Mouse (Mus musculus) liver, embryonic 14.5 days (tissue): ENCODE results near the gene Itga8. TPM values are rescaled to one million over a fixed set of nuclear protein-coding genes. Genes with fewer than 3 reads are reported as not detected.

Source experiments
- ATAC-seq: fragments of 200-750 bp; cut with Nextera tagmentation; 2 replicates; pipeline ENCODE4 v1.8.0; 2017; ENCODE audit warnings: moderate number of reproducible peaks, mild to moderate bottlenecking, moderate library complexity; ENCODE audit not compliant: insufficient read depth
- DNase-seq, 3 experiments: peaks; one replicate each; pipeline ENCODE4 v3.0.0-alpha.2; 2012 to 2013; ENCODE audit warnings: low read depth in 3 of 3, low spot score in 3 of 3
- H3K27ac ChIP-seq: fragments of 300-500 bp; sonication (generic); 2 replicates; pipeline ENCODE4 v1.5.1; 2014; ENCODE audit warnings: moderate library complexity, mild to moderate bottlenecking, control low read depth, inconsistent platforms
- H3K27me3 ChIP-seq: fragments of 300-500 bp; sonication (generic); 2 replicates; pipeline ENCODE4 v1.6.1; 2014; ENCODE audit warnings: mild to moderate bottlenecking, low read length, moderate library complexity; ENCODE audit not compliant: control insufficient read depth, insufficient read depth
- H3K36me3 ChIP-seq: fragments of 300-500 bp; sonication (generic); replicated peaks from 2 replicates; pipeline ENCODE4 v1.6.1; 2014; ENCODE audit warnings: low read depth; ENCODE audit not compliant: control insufficient read depth, insufficient read depth
- H3K4me1 ChIP-seq, 2 experiments: fragments of 200-500 bp in 1 of 2; fragments of 300-500 bp in 1 of 2; sonication (generic) in 1 of 2; replicated peaks; 2 replicates each; pipeline ENCODE4 v1.6.1; 2012 to 2014; ENCODE audit warnings: antibody characterized with exemption in 1 of 2, inconsistent platforms in 1 of 2, low read length in 1 of 2; ENCODE audit not compliant: control insufficient read depth in 2 of 2, insufficient read depth in 2 of 2
- H3K4me2 ChIP-seq: fragments of 300-500 bp; sonication (generic); 2 replicates; pipeline ENCODE4 v1.6.1; 2014; ENCODE audit warnings: low read depth, mild to moderate bottlenecking, control low read depth, moderate library complexity
- H3K4me3 ChIP-seq, 2 experiments: fragments of 200-500 bp in 1 of 2; fragments of 300-500 bp in 1 of 2; sonication (generic) in 1 of 2; 2 replicates each; pipeline ENCODE4 v1.5.1; 2012 to 2014; ENCODE audit warnings: low read depth in 2 of 2, low read length in 2 of 2, mild to moderate bottlenecking in 2 of 2, control low read depth in 1 of 2, inconsistent platforms in 1 of 2, moderate library complexity in 1 of 2; ENCODE audit not compliant: insufficient read depth in 1 of 2
- H3K9ac ChIP-seq: fragments of 300-500 bp; sonication (generic); replicated peaks from 2 replicates; pipeline ENCODE4 v1.6.1; 2014; ENCODE audit warnings: mild to moderate bottlenecking, control low read depth, moderate library complexity
- H3K9me3 ChIP-seq: fragments of 300-500 bp; sonication (generic); 2 replicates; pipeline ENCODE4 v1.6.1; 2016; ENCODE audit warnings: low read length, mixed read lengths; ENCODE audit not compliant: control insufficient read depth
- CTCF ChIP-seq: IDR thresholded peaks from 2 replicates; pipeline ENCODE4 v1.5.1; 2016; ENCODE audit warnings: antibody characterized with exemption, low read depth, control low read depth
- EP300 ChIP-seq: IDR thresholded peaks from 2 replicates; pipeline ENCODE4 v1.6.1; 2016; ENCODE audit warnings: antibody characterized with exemption, low read depth
- WGBS: fragments of 180-500 bp; shearing (Covaris S2); extraction: QIAGEN DNeasy Blood & Tissue Kit; methylation state at CpG from one replicate; pipeline ENCODE4 v1.1.7; 2014; ENCODE audit not compliant: insufficient replicate concordance; 5-methylcytosine and 5-hydroxymethylcytosine counted together
- polyA plus RNA-seq, 2 experiments: library from polyadenylated mRNA; depleted of rRNA in 1 of 2; stranded (reverse) in 1 of 2; unstranded in 1 of 2; fragments of >200 nt; fragmentation: Nextera tagmentation in 1 of 2; extraction: Ambion mirVana in 1 of 2; gene quantifications; 2 replicates each; pipeline versions ENCODE4 v1.2.1 to v1.2.3; 2012 to 2014

Itga8 gene
- polyA plus RNA-seq, 2 experiments: 1.2 to 2.0 TPM

- no peaks in the 10 kb centered on the region for H3K4me1 ChIP-seq
- H3K4me3 ChIP-seq: no peak overlapping the region
- TF ChIP-seq EP300 (no peak), CTCF (no peak)
- no peak overlapping the region for H3K9ac ChIP-seq
- H3K27ac ChIP-seq: no peak overlapping the region
- H3K27me3 ChIP-seq: peaks cover 20% of the 10 kb centered on the region
- no peak for DNase-seq
- no peak overlapping the region for H3K4me2 ChIP-seq
- H3K9me3 ChIP-seq: no peaks in the 10 kb centered on the region
- 67% methylated on average over 5 of the region's 5 CpGs for WGBS
- ATAC-seq: no peak
- no peaks in the 10 kb centered on the region for H3K36me3 ChIP-seq
Measured at GRCm38 (mm10) chr2:12297287-12297686, 4.4 kb downstream of the Itga8 start.

DNA sequence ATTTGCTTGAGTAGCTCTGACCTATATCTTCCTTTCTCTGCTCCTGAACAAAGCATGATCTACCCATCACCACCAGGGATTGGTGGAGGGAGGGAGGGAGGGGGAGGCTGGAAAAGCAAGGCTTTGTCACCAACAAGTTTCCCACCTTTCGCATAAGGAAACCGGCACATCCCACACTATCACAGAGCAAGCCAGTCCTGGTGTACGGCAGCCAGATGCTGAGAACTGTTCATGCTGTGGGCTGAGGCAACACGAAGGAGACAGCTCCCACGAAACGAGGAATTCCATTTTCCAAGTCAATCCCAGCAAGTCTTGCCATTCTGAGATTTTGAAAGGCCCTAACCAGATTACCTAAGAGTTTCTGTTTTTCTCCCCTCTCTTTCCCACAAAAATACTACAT, 6.6 kb downstream of the Itga8 start:
- H3K9me3 ChIP-seq: no peaks in the 10 kb centered on the region
- no peaks in the 10 kb centered on the region; the same call in none of the 2 replicates for H3K27me3 ChIP-seq
- H3K36me3 ChIP-seq: no peaks in the 10 kb centered on the region
- 66% methylated on average over 6 of the region's 6 CpGs for WGBS
- H3K4me3 ChIP-seq: no peak overlapping the region
- TF ChIP-seq EP300 (no peak), CTCF (no peak)
- H3K27ac ChIP-seq: no peak overlapping the region
- ATAC-seq (no peak), DNase-seq (no peak)
- no peak overlapping the region for H3K9ac ChIP-seq
- no peaks in the 10 kb centered on the region for H3K4me1 ChIP-seq
- H3K4me2 ChIP-seq: no peak overlapping the region

- H3K36me3 ChIP-seq: no peaks in the 10 kb centered on the region
- WGBS: 18% methylated on average over 3 of the region's 3 CpGs
- H3K9ac ChIP-seq: no peak overlapping the region
- no peaks in the 10 kb centered on the region for H3K9me3 ChIP-seq
- TF ChIP-seq EP300 (no peak), CTCF (no peak)
- H3K4me3 ChIP-seq: no peak overlapping the region
- no peaks in the 10 kb centered on the region; the same call in 1 of the 2 replicates for H3K27me3 ChIP-seq
- no peaks in the 10 kb centered on the region for H3K4me1 ChIP-seq
- H3K27ac ChIP-seq: no peak overlapping the region
- H3K4me2 ChIP-seq: no peak overlapping the region
- no peak for DNase-seq
- no peak for ATAC-seq
Measured at GRCm38 (mm10) chr2:12294060-12294459, 7.7 kb downstream of the Itga8 start.

DNA sequence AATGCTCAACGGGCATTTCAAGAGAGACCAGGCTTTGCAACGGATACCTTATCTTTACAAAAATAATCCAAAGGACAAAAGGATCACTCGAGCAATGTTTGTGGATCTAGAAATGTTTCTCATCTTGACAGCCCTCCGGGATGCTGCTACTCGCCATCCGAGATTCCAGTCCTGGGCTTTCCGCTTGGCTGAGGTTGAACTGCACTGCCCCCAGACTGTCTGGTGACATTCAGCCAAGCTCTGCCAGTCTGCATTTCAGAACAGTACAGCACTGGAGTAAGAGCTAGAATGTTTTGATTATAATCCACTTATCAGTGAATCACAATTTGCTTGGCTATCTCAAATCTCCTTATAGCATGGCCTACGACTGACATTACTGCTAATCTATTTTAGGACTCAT, 8.3 kb downstream of the Itga8 start:
- no peaks in the 10 kb centered on the region for H3K27me3 ChIP-seq
- no peak overlapping the region for H3K4me2 ChIP-seq
- ATAC-seq: no peak
- H3K4me1 ChIP-seq: no peaks in the 10 kb centered on the region
- no peak for TF ChIP-seq EP300
- no peak for TF ChIP-seq CTCF
- no peaks in the 10 kb centered on the region for H3K36me3 ChIP-seq
- H3K4me3 ChIP-seq: no peak overlapping the region
- 64% methylated on average over 8 of the region's 8 CpGs for WGBS
- DNase-seq: no peak
- no peak overlapping the region for H3K9ac ChIP-seq
- H3K9me3 ChIP-seq: no peaks in the 10 kb centered on the region
- H3K27ac ChIP-seq: no peak overlapping the region

- WGBS: 39% methylated on average over 8 of the region's 8 CpGs
- no peak overlapping the region for H3K4me3 ChIP-seq
- no peak for ATAC-seq
- no peak overlapping the region for H3K4me2 ChIP-seq
- no peak for DNase-seq
- TF ChIP-seq EP300 (no peak), CTCF (no peak)
- no peaks in the 10 kb centered on the region for H3K27me3 ChIP-seq
- H3K27ac ChIP-seq: no peak overlapping the region
- H3K9me3 ChIP-seq: no peaks in the 10 kb centered on the region
- H3K9ac ChIP-seq: no peak overlapping the region
- H3K36me3 ChIP-seq: no peaks in the 10 kb centered on the region
- H3K4me1 ChIP-seq: no peaks in the 10 kb centered on the region
Measured at GRCm38 (mm10) chr2:12292023-12292820, 9.5 kb downstream of the Itga8 start.
